Mouse (Mus musculus): ENCODE data around the gene Syne3. TPM values are rescaled to one million over a fixed set of nuclear protein-coding genes. Genes with fewer than 3 reads are reported as not detected.
A peak's percentile ranks its signal among the peaks of the same experiment; 100 is the strongest.

Gene Syne3
- polyA plus RNA-seq, 1 experiment from 2014 or later: 3.0 TPM

- DNase-seq (ENCODE audit: low spot score) (peak; percentile 48), ATAC-seq (ENCODE audit: low read depth) (no peak)
- no peaks in the 10 kb centered on the region for H3K9me3 ChIP-seq (ENCODE audit: control insufficient read depth, low read length)
- no peak overlapping the region for H3K9ac ChIP-seq (ENCODE audit: low read depth, low read length)
- H3K27me3 ChIP-seq (replicated peaks; ENCODE audit: control insufficient read depth, insufficient read depth, low read length): no peaks in the 10 kb centered on the region
- H3K4me3 ChIP-seq (ENCODE audit: low read depth, low read length): no peak overlapping the region
- peaks cover 12% of the 10 kb centered on the region for H3K4me1 ChIP-seq (ENCODE audit: control insufficient read depth, insufficient read depth, low read length)
- H3K4me2 ChIP-seq (ENCODE audit: low read depth, low read length): no peak overlapping the region
- WGBS: 72% methylated on average over 9 of the region's 9 CpGs
- H3K36me3 ChIP-seq (ENCODE audit: control insufficient read depth, insufficient read depth, low read length): no peaks in the 10 kb centered on the region
- no peak overlapping the region for H3K27ac ChIP-seq (replicated peaks; ENCODE audit: low read depth, low read length)
These were observed 8.9 kb downstream of the Syne3 start for GRCm38 (mm10) chr12:105000487-105001283.

GRCm38 (mm10) chr12:104999171-104999570 lies 10.4 kb downstream of the Syne3 start:
- H3K9me3 ChIP-seq (ENCODE audit: control insufficient read depth, low read length): no peaks in the 10 kb centered on the region
- no peak overlapping the region for H3K4me3 ChIP-seq (ENCODE audit: low read depth, low read length)
- WGBS: 54% methylated on average over 8 of the region's 8 CpGs
- no peak overlapping the region for H3K9ac ChIP-seq (ENCODE audit: low read depth, low read length)
- H3K36me3 ChIP-seq (ENCODE audit: control insufficient read depth, insufficient read depth, low read length): no peaks in the 10 kb centered on the region
- H3K27me3 ChIP-seq (replicated peaks; ENCODE audit: control insufficient read depth, insufficient read depth, low read length): no peaks in the 10 kb centered on the region
- no peak overlapping the region for H3K27ac ChIP-seq (replicated peaks; ENCODE audit: low read depth, low read length)
- H3K4me2 ChIP-seq (ENCODE audit: low read depth, low read length): no peak overlapping the region
- no peak for DNase-seq (ENCODE audit: low spot score)
- peak; percentile 13; the same call in 1 of the 2 replicates for ATAC-seq (ENCODE audit: low read depth)
- peaks cover 12% of the 10 kb centered on the region for H3K4me1 ChIP-seq (ENCODE audit: control insufficient read depth, insufficient read depth, low read length)

GRCm38 (mm10) chr12:104998541-104998940 lies 11.1 kb downstream of the Syne3 start:
- H3K9ac ChIP-seq (ENCODE audit: low read depth, low read length): no peak overlapping the region
- no peak overlapping the region for H3K4me2 ChIP-seq (ENCODE audit: low read depth, low read length)
- H3K27ac ChIP-seq (replicated peaks; ENCODE audit: low read depth, low read length): no peak overlapping the region
- WGBS: 74% methylated on average over 6 of the region's 6 CpGs
- H3K9me3 ChIP-seq (ENCODE audit: control insufficient read depth, low read length): no peaks in the 10 kb centered on the region
- H3K27me3 ChIP-seq (replicated peaks; ENCODE audit: control insufficient read depth, insufficient read depth, low read length): no peaks in the 10 kb centered on the region
- H3K36me3 ChIP-seq (ENCODE audit: control insufficient read depth, insufficient read depth, low read length): no peaks in the 10 kb centered on the region
- DNase-seq (ENCODE audit: low spot score) (no peak), ATAC-seq (ENCODE audit: low read depth) (no peak)
- no peak overlapping the region for H3K4me3 ChIP-seq (ENCODE audit: low read depth, low read length)
- H3K4me1 ChIP-seq (ENCODE audit: control insufficient read depth, insufficient read depth, low read length): peaks cover 10% of the 10 kb centered on the region

- Histone ChIP-seq H3K9ac (ENCODE audit: low read depth, low read length) (no peak overlapping the region), H3K27me3 (replicated peaks; ENCODE audit: control insufficient read depth, insufficient read depth, low read length) (no peaks in the 10 kb centered on the region), H3K9me3 (ENCODE audit: control insufficient read depth, low read length) (no peaks in the 10 kb centered on the region), H3K36me3 (ENCODE audit: control insufficient read depth, insufficient read depth, low read length) (no peaks in the 10 kb centered on the region), H3K4me3 (ENCODE audit: low read depth, low read length) (no peak overlapping the region), H3K27ac (replicated peaks; ENCODE audit: low read depth, low read length) (no peak overlapping the region), H3K4me2 (ENCODE audit: low read depth, low read length) (no peak overlapping the region), H3K4me1 (ENCODE audit: control insufficient read depth, insufficient read depth, low read length) (peaks cover 3% of the 10 kb centered on the region; the same call in 1 of the 2 replicates)
- 74% methylated on average over 10 of the region's 10 CpGs for WGBS
- ATAC-seq (ENCODE audit: low read depth) (no peak), DNase-seq (ENCODE audit: low spot score) (no peak)
These were observed 11.8 kb downstream of the Syne3 start for GRCm38 (mm10) chr12:104997641-104998293.

GRCm38 (mm10) chr12:104997159-104997558 lies 12.4 kb downstream of the Syne3 start:
- Histone ChIP-seq H3K9ac (ENCODE audit: low read depth, low read length) (no peak overlapping the region), H3K4me3 (ENCODE audit: low read depth, low read length) (no peak overlapping the region), H3K36me3 (ENCODE audit: control insufficient read depth, insufficient read depth, low read length) (no peaks in the 10 kb centered on the region), H3K4me1 (ENCODE audit: control insufficient read depth, insufficient read depth, low read length) (no peaks in the 10 kb centered on the region), H3K4me2 (ENCODE audit: low read depth, low read length) (no peak overlapping the region), H3K27me3 (replicated peaks; ENCODE audit: control insufficient read depth, insufficient read depth, low read length) (no peaks in the 10 kb centered on the region), H3K9me3 (ENCODE audit: control insufficient read depth, low read length) (no peaks in the 10 kb centered on the region), H3K27ac (replicated peaks; ENCODE audit: low read depth, low read length) (no peak overlapping the region)
- DNase-seq (ENCODE audit: low spot score) (no peak), ATAC-seq (ENCODE audit: low read depth) (no peak)
- WGBS: 80% methylated on average over 10 of the region's 10 CpGs

- Histone ChIP-seq H3K9ac (ENCODE audit: low read depth, low read length) (no peak overlapping the region), H3K27me3 (replicated peaks; ENCODE audit: control insufficient read depth, insufficient read depth, low read length) (no peaks in the 10 kb centered on the region), H3K4me2 (ENCODE audit: low read depth, low read length) (no peak overlapping the region), H3K36me3 (ENCODE audit: control insufficient read depth, insufficient read depth, low read length) (no peaks in the 10 kb centered on the region), H3K27ac (replicated peaks; ENCODE audit: low read depth, low read length) (no peak overlapping the region), H3K4me3 (ENCODE audit: low read depth, low read length) (no peak overlapping the region), H3K9me3 (ENCODE audit: control insufficient read depth, low read length) (no peaks in the 10 kb centered on the region), H3K4me1 (ENCODE audit: control insufficient read depth, insufficient read depth, low read length) (no peaks in the 10 kb centered on the region)
- ATAC-seq (ENCODE audit: low read depth) (no peak), DNase-seq (ENCODE audit: low spot score) (no peak)
- 90% methylated on average over 9 of the region's 9 CpGs for WGBS
These were observed 13.4 kb downstream of the Syne3 start for GRCm38 (mm10) chr12:104996012-104996728.

- no peaks in the 10 kb centered on the region for H3K27me3 ChIP-seq (replicated peaks; ENCODE audit: control insufficient read depth, insufficient read depth, low read length)
- no peak for DNase-seq (ENCODE audit: low spot score)
- WGBS: 84% methylated on average over 12 of the region's 12 CpGs
- no peak overlapping the region for H3K4me3 ChIP-seq (ENCODE audit: low read depth, low read length)
- no peak overlapping the region for H3K27ac ChIP-seq (replicated peaks; ENCODE audit: low read depth, low read length)
- no peaks in the 10 kb centered on the region for H3K9me3 ChIP-seq (ENCODE audit: control insufficient read depth, low read length)
- H3K4me1 ChIP-seq (ENCODE audit: control insufficient read depth, insufficient read depth, low read length): no peaks in the 10 kb centered on the region
- no peak overlapping the region for H3K4me2 ChIP-seq (ENCODE audit: low read depth, low read length)
- no peaks in the 10 kb centered on the region for H3K36me3 ChIP-seq (ENCODE audit: control insufficient read depth, insufficient read depth, low read length)
- no peak overlapping the region for H3K9ac ChIP-seq (ENCODE audit: low read depth, low read length)
- ATAC-seq (ENCODE audit: low read depth): no peak
These were observed 14.2 kb downstream of the Syne3 start for GRCm38 (mm10) chr12:104995259-104995876.

- no peaks in the 10 kb centered on the region for H3K4me1 ChIP-seq (ENCODE audit: control insufficient read depth, insufficient read depth, low read length)
- H3K9ac ChIP-seq (ENCODE audit: low read depth, low read length): no peak overlapping the region
- H3K36me3 ChIP-seq (ENCODE audit: control insufficient read depth, insufficient read depth, low read length): no peaks in the 10 kb centered on the region
- DNase-seq (ENCODE audit: low spot score) (peak; percentile 71), ATAC-seq (ENCODE audit: low read depth) (peak; percentile 42; the same call in 1 of the 2 replicates)
- H3K4me3 ChIP-seq (ENCODE audit: low read depth, low read length): no peak overlapping the region
- 62% methylated on average over 8 of the region's 8 CpGs for WGBS
- H3K27me3 ChIP-seq (replicated peaks; ENCODE audit: control insufficient read depth, insufficient read depth, low read length): no peaks in the 10 kb centered on the region
- H3K4me2 ChIP-seq (ENCODE audit: low read depth, low read length): no peak overlapping the region
- no peaks in the 10 kb centered on the region for H3K9me3 ChIP-seq (ENCODE audit: control insufficient read depth, low read length)
- no peak overlapping the region for H3K27ac ChIP-seq (replicated peaks; ENCODE audit: low read depth, low read length)
These were observed 16.8 kb downstream of the Syne3 start for GRCm38 (mm10) chr12:104992838-104993237.

All from embryonic facial prominence, embryonic 14.5 days (tissue).